Mouse (Mus musculus): ENCODE data around the gene Mycbpap. TPM values are rescaled to one million over a fixed set of nuclear protein-coding genes. Genes with fewer than 3 reads are reported as not detected.

Gene Mycbpap
- polyA plus RNA-seq, 1 experiment from 2014 or later: 0.94 TPM

- Histone ChIP-seq H3K27me3 (replicated peaks; ENCODE audit: control insufficient read depth, insufficient read depth, low read length) (no peaks in the 10 kb centered on the region), H3K27ac (ENCODE audit: low read depth, low read length) (no peak overlapping the region), H3K4me2 (replicated peaks; ENCODE audit: low read depth) (peak overlapping the region; percentile 91), H3K9ac (ENCODE audit: low read depth, low read length) (peak overlapping the region; percentile 58), H3K4me1 (replicated peaks; ENCODE audit: control insufficient read depth, insufficient read depth, low read length) (no peaks in the 10 kb centered on the region), H3K9me3 (ENCODE audit: control insufficient read depth) (no peaks in the 10 kb centered on the region), H3K36me3 (ENCODE audit: control insufficient read depth, insufficient read depth) (no peaks in the 10 kb centered on the region), H3K4me3 (ENCODE audit: low read depth, low read length) (peak overlapping the region; percentile 56)
- ATAC-seq: peak; percentile 23
- no peak for TF ChIP-seq CTCF (IDR thresholded peaks at IDR 0.05; ENCODE audit: low read depth)
- 11% methylated on average over 24 of the region's 24 CpGs for WGBS
Observed at GRCm38 (mm10) chr11:94548041-94548784, 26.7 kb upstream of the Mycbpap start.

GRCm38 (mm10) chr11:94547271-94547670 is 25.7 kb upstream of the Mycbpap start:
- no peaks in the 10 kb centered on the region for H3K9me3 ChIP-seq (ENCODE audit: control insufficient read depth)
- no peak for ATAC-seq
- no peak overlapping the region for H3K4me2 ChIP-seq (replicated peaks; ENCODE audit: low read depth)
- no peak overlapping the region for H3K27ac ChIP-seq (ENCODE audit: low read depth, low read length)
- no peaks in the 10 kb centered on the region for H3K27me3 ChIP-seq (replicated peaks; ENCODE audit: control insufficient read depth, insufficient read depth, low read length)
- no peak overlapping the region for H3K4me3 ChIP-seq (ENCODE audit: low read depth, low read length)
- H3K4me1 ChIP-seq (replicated peaks; ENCODE audit: control insufficient read depth, insufficient read depth, low read length): no peaks in the 10 kb centered on the region
- no peak for TF ChIP-seq CTCF (IDR thresholded peaks at IDR 0.05; ENCODE audit: low read depth)
- H3K9ac ChIP-seq (ENCODE audit: low read depth, low read length): no peak overlapping the region
- WGBS: 93% methylated on average over 6 of the region's 6 CpGs
- H3K36me3 ChIP-seq (ENCODE audit: control insufficient read depth, insufficient read depth): 0 out of 2 replicates have a peak, but pooled peaks cover 3% of the 10 kb centered on the region

- peaks cover 3% of the 10 kb centered on the region; the same call in 1 of the 2 replicates for H3K36me3 ChIP-seq (ENCODE audit: control insufficient read depth, insufficient read depth)
- no peaks in the 10 kb centered on the region for H3K4me1 ChIP-seq (replicated peaks; ENCODE audit: control insufficient read depth, insufficient read depth, low read length)
- ATAC-seq: no peak
- H3K9ac ChIP-seq (ENCODE audit: low read depth, low read length): no peak overlapping the region
- H3K27ac ChIP-seq (ENCODE audit: low read depth, low read length): no peak overlapping the region
- 90% methylated on average over 5 of the region's 5 CpGs for WGBS
- TF ChIP-seq CTCF (IDR thresholded peaks at IDR 0.05; ENCODE audit: low read depth): 0 out of 2 replicates have a peak, but pooled peaks have one; percentile 2
- no peaks in the 10 kb centered on the region for H3K9me3 ChIP-seq (ENCODE audit: control insufficient read depth)
- H3K4me3 ChIP-seq (ENCODE audit: low read depth, low read length): no peak overlapping the region
- no peaks in the 10 kb centered on the region for H3K27me3 ChIP-seq (replicated peaks; ENCODE audit: control insufficient read depth, insufficient read depth, low read length)
- no peak overlapping the region for H3K4me2 ChIP-seq (replicated peaks; ENCODE audit: low read depth)
Observed at GRCm38 (mm10) chr11:94546381-94546780, 24.8 kb upstream of the Mycbpap start.

- Histone ChIP-seq H3K9me3 (ENCODE audit: control insufficient read depth) (no peaks in the 10 kb centered on the region), H3K36me3 (ENCODE audit: control insufficient read depth, insufficient read depth) (peaks cover 3% of the 10 kb centered on the region; the same call in 1 of the 2 replicates), H3K27ac (ENCODE audit: low read depth, low read length) (no peak overlapping the region), H3K4me3 (ENCODE audit: low read depth, low read length) (no peak overlapping the region), H3K4me2 (replicated peaks; ENCODE audit: low read depth) (peak overlapping the region; percentile 45), H3K4me1 (replicated peaks; ENCODE audit: control insufficient read depth, insufficient read depth, low read length) (no peaks in the 10 kb centered on the region), H3K9ac (ENCODE audit: low read depth, low read length) (no peak overlapping the region), H3K27me3 (replicated peaks; ENCODE audit: control insufficient read depth, insufficient read depth, low read length) (no peaks in the 10 kb centered on the region)
- TF ChIP-seq CTCF (IDR thresholded peaks at IDR 0.05; ENCODE audit: low read depth): no peak
- ATAC-seq: no peak
- WGBS: 62% methylated on average over 18 of the region's 18 CpGs
Observed at GRCm38 (mm10) chr11:94544422-94544821, 22.9 kb upstream of the Mycbpap start.

GRCm38 (mm10) chr11:94543932-94544331 is 22.4 kb upstream of the Mycbpap start:
- no peak overlapping the region for H3K4me3 ChIP-seq (ENCODE audit: low read depth, low read length)
- H3K4me1 ChIP-seq (replicated peaks; ENCODE audit: control insufficient read depth, insufficient read depth, low read length): no peaks in the 10 kb centered on the region
- no peak overlapping the region for H3K27ac ChIP-seq (ENCODE audit: low read depth, low read length)
- TF ChIP-seq CTCF (IDR thresholded peaks at IDR 0.05; ENCODE audit: low read depth): peak; percentile 94
- H3K4me2 ChIP-seq (replicated peaks; ENCODE audit: low read depth): peak overlapping the region; percentile 45
- peaks cover 3% of the 10 kb centered on the region; the same call in 1 of the 2 replicates for H3K36me3 ChIP-seq (ENCODE audit: control insufficient read depth, insufficient read depth)
- no peaks in the 10 kb centered on the region for H3K9me3 ChIP-seq (ENCODE audit: control insufficient read depth)
- WGBS: 29% methylated on average over 9 of the region's 9 CpGs
- no peaks in the 10 kb centered on the region for H3K27me3 ChIP-seq (replicated peaks; ENCODE audit: control insufficient read depth, insufficient read depth, low read length)
- peak; percentile 12; the same call in 1 of the 2 replicates for ATAC-seq
- H3K9ac ChIP-seq (ENCODE audit: low read depth, low read length): no peak overlapping the region

GRCm38 (mm10) chr11:94543344-94543743 is 21.8 kb upstream of the Mycbpap start:
- WGBS: 86% methylated on average over 12 of the region's 12 CpGs
- Histone ChIP-seq H3K27me3 (replicated peaks; ENCODE audit: control insufficient read depth, insufficient read depth, low read length) (no peaks in the 10 kb centered on the region), H3K4me2 (replicated peaks; ENCODE audit: low read depth) (no peak overlapping the region), H3K4me3 (ENCODE audit: low read depth, low read length) (no peak overlapping the region), H3K9ac (ENCODE audit: low read depth, low read length) (no peak overlapping the region), H3K4me1 (replicated peaks; ENCODE audit: control insufficient read depth, insufficient read depth, low read length) (no peaks in the 10 kb centered on the region), H3K36me3 (ENCODE audit: control insufficient read depth, insufficient read depth) (peaks cover 3% of the 10 kb centered on the region; the same call in 1 of the 2 replicates), H3K27ac (ENCODE audit: low read depth, low read length) (no peak overlapping the region), H3K9me3 (ENCODE audit: control insufficient read depth) (no peaks in the 10 kb centered on the region)
- no peak for TF ChIP-seq CTCF (IDR thresholded peaks at IDR 0.05; ENCODE audit: low read depth)
- no peak for ATAC-seq

All from intestine, postnatal 0 days (tissue).